Mouse (Mus musculus) liver, postnatal 0 days (tissue): ENCODE data around the gene Mical3.

Experiments
- CTCF ChIP-seq: sonication (generic); IDR thresholded peaks from 2 replicates; pipeline ENCODE4 v1.5.1; 2016; ENCODE audit warnings: antibody characterized with exemption, low read depth
- EP300 ChIP-seq: IDR thresholded peaks from 2 replicates; pipeline ENCODE4 v1.6.1; 2016; ENCODE audit warnings: antibody characterized with exemption, low read depth, mild to moderate bottlenecking

DNA sequence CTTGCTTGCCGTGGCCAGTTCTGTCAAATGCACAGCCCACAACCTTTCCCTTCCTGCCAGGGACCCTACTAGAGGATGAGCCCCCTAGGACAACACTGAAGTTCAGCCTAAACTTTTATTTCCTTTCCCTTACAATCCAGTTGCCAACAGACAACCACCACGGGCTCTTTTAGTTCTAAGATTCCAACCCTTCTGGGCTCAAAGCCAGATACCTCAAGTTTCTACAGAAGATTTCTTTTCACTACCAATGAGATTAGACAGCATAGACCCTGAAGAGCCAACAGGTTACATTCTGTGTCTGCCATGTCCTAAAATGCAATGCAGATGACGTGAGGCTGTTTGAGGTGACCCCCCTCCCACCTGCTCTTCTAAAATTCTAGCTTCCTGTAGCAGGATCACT, 75.3 kb downstream of the Mical3 start:
- TF ChIP-seq CTCF: no peak
- no peak for TF ChIP-seq EP300
